Mouse (Mus musculus): ENCODE results near the gene Gm47841.

GRCm38 (mm10) chr15:101095392-101095791, 48.2 kb upstream of the Gm47841 start:
- TF ChIP-seq CTCF (conservative IDR thresholded peaks at IDR 0.05; ENCODE audit: low read length) = no peak
- no peak for TF ChIP-seq NANOG (IDR thresholded peaks at IDR 0.05; ENCODE audit: borderline replicate concordance, low read length)
- no peak for TF ChIP-seq POU5F1 (IDR thresholded peaks at IDR 0.05; ENCODE audit: borderline replicate concordance, low read length)
